Mouse (Mus musculus) liver, embryonic 14.5 days (tissue): ENCODE results near the gene Faxc.

ENCODE experiments used
- CTCF ChIP-seq: IDR thresholded peaks from 2 replicates; pipeline ENCODE4 v1.5.1; 2016; ENCODE audit warnings: antibody characterized with exemption, low read depth, control low read depth
- EP300 ChIP-seq: IDR thresholded peaks from 2 replicates; pipeline ENCODE4 v1.6.1; 2016; ENCODE audit warnings: antibody characterized with exemption, low read depth

- TF ChIP-seq CTCF: no peak
- no peak for TF ChIP-seq EP300
Measured at GRCm38 (mm10) chr4:21885831-21886230, 45.3 kb upstream of the Faxc start.
